Mouse (Mus musculus) MEL (cell line): ENCODE measurements around the gene Dse. TPM values are rescaled to one million over a fixed set of nuclear protein-coding genes. Genes with fewer than 3 reads are reported as not detected.

Experiments used
- DNase-seq: peaks from one replicate; pipeline ENCODE4 v3.0.0; 2011; ENCODE audit warnings: low read depth, low spot score
- H3K27ac ChIP-seq: 2 replicates; pipeline ENCODE4 v1.5.1; 2012; ENCODE audit warnings: low read depth, mild to moderate bottlenecking, control low read depth, low read length, moderate library complexity; ENCODE audit not compliant: control insufficient read depth
- H3K27me3 ChIP-seq, 2 experiments: fragments of 150-350 bp in 1 of 2; sonication (generic) in 1 of 2; 2 replicates each; pipeline ENCODE4 v1.6.1; 2012; ENCODE audit warnings: low read length in 2 of 2, mild to moderate bottlenecking in 2 of 2, improper control_type of control experiment in 1 of 2, moderate library complexity in 1 of 2; ENCODE audit not compliant: insufficient read depth in 2 of 2, control insufficient read depth in 1 of 2
- H3K36me3 ChIP-seq, 2 experiments: 2 replicates each; pipeline ENCODE4 v1.6.1; 2012 to 2014; ENCODE audit warnings: low read length in 2 of 2, improper control_type of control experiment in 1 of 2, inconsistent platforms in 1 of 2, mild to moderate bottlenecking in 1 of 2; ENCODE audit not compliant: insufficient read depth in 2 of 2, control insufficient read depth in 1 of 2
- H3K4me1 ChIP-seq, 2 experiments: fragments of 150-350 bp in 1 of 2; sonication (generic) in 1 of 2; 2 replicates each; pipeline ENCODE4 v1.6.1; 2012; ENCODE audit warnings: low read length in 2 of 2, improper control_type of control experiment in 1 of 2, mild to moderate bottlenecking in 1 of 2; ENCODE audit not compliant: insufficient read depth in 2 of 2, control insufficient read depth in 1 of 2
- H3K4me3 ChIP-seq, 2 experiments: fragments of 150-350 bp in 1 of 2; sonication (generic) in 1 of 2; 2 replicates each; pipeline ENCODE4 v1.5.1; 2012; ENCODE audit warnings: low read depth in 2 of 2, low read length in 2 of 2, mild to moderate bottlenecking in 2 of 2, moderate library complexity in 2 of 2, control low read depth in 1 of 2, improper control_type of control experiment in 1 of 2; ENCODE audit not compliant: control insufficient read depth in 1 of 2, insufficient read depth in 1 of 2
- H3K79me2 ChIP-seq: 2 replicates; pipeline ENCODE4 v1.6.1; 2012; ENCODE audit warnings: mild to moderate bottlenecking, low read length, moderate library complexity; ENCODE audit not compliant: control insufficient read depth, poor library complexity, insufficient read depth
- H3K9ac ChIP-seq: 2 replicates; pipeline ENCODE4 v1.6.1; 2012; ENCODE audit warnings: low read depth, mild to moderate bottlenecking, control low read depth, low read length, moderate library complexity; ENCODE audit not compliant: control insufficient read depth, poor library complexity, severe bottlenecking
- H3K9me3 ChIP-seq: fragments of 150-350 bp; sonication (generic); replicated peaks from 2 replicates; pipeline ENCODE4 v1.6.1; 2012; ENCODE audit warnings: mild to moderate bottlenecking, low read length, improper control_type of control experiment, moderate library complexity; ENCODE audit not compliant: insufficient read depth
- CHD1 ChIP-seq: IDR thresholded peaks from 2 replicates; pipeline ENCODE4 v1.6.1; 2012; ENCODE audit warnings: low read depth, mild to moderate bottlenecking, inconsistent platforms, low read length, improper control_type of control experiment
- CTCF ChIP-seq, 3 experiments: IDR thresholded peaks in 2 of 3; conservative IDR thresholded peaks in 1 of 3; 2 replicates each; pipeline ENCODE4 v1.5.1; 2011 to 2012; ENCODE audit warnings: low read length in 3 of 3, low read depth in 2 of 3, mild to moderate bottlenecking in 2 of 3, improper control_type of control experiment in 1 of 3, inconsistent platforms in 1 of 3, mixed read lengths in 1 of 3, moderate library complexity in 1 of 3; ENCODE audit not compliant: control insufficient read depth in 1 of 3, insufficient read depth in 1 of 3, poor library complexity in 1 of 3, severe bottlenecking in 1 of 3
- JUND ChIP-seq: IDR thresholded peaks from 2 replicates; pipeline ENCODE4 v1.6.1; 2011; ENCODE audit warnings: low read depth, mild to moderate bottlenecking, improper control_type of control experiment, low read length
- KAT2A ChIP-seq: conservative IDR thresholded peaks from 2 replicates; pipeline ENCODE4 v1.6.1; 2012; ENCODE audit warnings: low read depth, low read length, improper control_type of control experiment, inconsistent platforms
- MAX ChIP-seq: IDR thresholded peaks from 2 replicates; pipeline ENCODE4 v1.6.1; 2011; ENCODE audit warnings: low read length, improper control_type of control experiment
- MEF2A ChIP-seq: IDR thresholded peaks from 2 replicates; pipeline ENCODE4 v1.6.1; 2014; ENCODE audit warnings: low read depth, mild to moderate bottlenecking, inconsistent platforms, low read length, improper control_type of control experiment; ENCODE audit not compliant: poor library complexity, insufficient replicate concordance, severe bottlenecking; ENCODE audit errors: extremely low read depth
- MYB ChIP-seq: IDR thresholded peaks from 2 replicates; pipeline ENCODE4 v1.6.1; 2011; ENCODE audit warnings: mild to moderate bottlenecking, low read depth, low read length, improper control_type of control experiment
- MYC ChIP-seq: IDR thresholded peaks from 2 replicates; pipeline ENCODE4 v1.6.1; 2011; ENCODE audit warnings: low read depth, mild to moderate bottlenecking, low read length, improper control_type of control experiment, moderate library complexity
- NELFE ChIP-seq: IDR thresholded peaks from 2 replicates; pipeline ENCODE4 v1.6.1; 2011; ENCODE audit warnings: low read depth, low read length, improper control_type of control experiment
- POLR2A ChIP-seq, 2 experiments: IDR thresholded peaks; 2 replicates each; pipeline ENCODE4 v1.6.1; 2011 to 2012; ENCODE audit warnings: low read length in 2 of 2, mild to moderate bottlenecking in 2 of 2, control low read depth in 1 of 2, improper control_type of control experiment in 1 of 2, low read depth in 1 of 2, moderate library complexity in 1 of 2; ENCODE audit not compliant: control insufficient read depth in 1 of 2, insufficient read depth in 1 of 2, poor library complexity in 1 of 2
- POLR2AphosphoS2 ChIP-seq: IDR thresholded peaks from 2 replicates; pipeline ENCODE4 v1.6.1; 2011; ENCODE audit warnings: low read length, improper control_type of control experiment
- POLR2AphosphoS5 ChIP-seq: IDR thresholded peaks from 2 replicates; pipeline ENCODE4 v1.6.1; 2012; ENCODE audit warnings: low read depth, borderline replicate concordance, mild to moderate bottlenecking, inconsistent platforms, low read length, moderate library complexity, mixed read lengths
- TAL1 ChIP-seq: IDR thresholded peaks from 2 replicates; pipeline ENCODE4 v1.6.1; 2012; ENCODE audit warnings: mild to moderate bottlenecking, inconsistent platforms, low read length, moderate library complexity, mixed read lengths
- UBTF ChIP-seq: IDR thresholded peaks from 2 replicates; pipeline ENCODE4 v1.6.1; 2012; ENCODE audit warnings: low read depth, mild to moderate bottlenecking, inconsistent platforms, low read length, improper control_type of control experiment, moderate library complexity, borderline replicate concordance; ENCODE audit not compliant: insufficient read depth
- USF2 ChIP-seq, 2 experiments: IDR thresholded peaks; 2 replicates each; pipeline ENCODE4 v1.6.1; 2011 to 2012; ENCODE audit warnings: improper control_type of control experiment in 2 of 2, low read length in 2 of 2, borderline replicate concordance in 1 of 2, inconsistent platforms in 1 of 2, low read depth in 1 of 2, mild to moderate bottlenecking in 1 of 2; ENCODE audit not compliant: insufficient read depth in 1 of 2
- ZKSCAN1 ChIP-seq: IDR thresholded peaks from 2 replicates; pipeline ENCODE4 v1.6.1; 2012; ENCODE audit warnings: low read depth, mild to moderate bottlenecking, inconsistent platforms, low read length, improper control_type of control experiment, moderate library complexity
- ZMIZ1 ChIP-seq: IDR thresholded peaks from 2 replicates; pipeline ENCODE4 v1.6.1; 2012; ENCODE audit warnings: low read depth, mild to moderate bottlenecking, inconsistent platforms, low read length, improper control_type of control experiment, moderate library complexity
- ZNF384 ChIP-seq: IDR thresholded peaks from 2 replicates; pipeline ENCODE4 v1.6.1; 2012; ENCODE audit warnings: low read depth, mild to moderate bottlenecking, inconsistent platforms, low read length, improper control_type of control experiment
- polyA plus RNA-seq, 2 experiments: library from polyadenylated mRNA; stranded (reverse) in 1 of 2; unstranded in 1 of 2; fragments of >175 nt in 1 of 2; fragments of >200 nt in 1 of 2; gene quantifications; 2 replicates each; pipeline versions ENCODE4 v1.2.1 to v1.2.4; 2012; ENCODE audit warnings: low replicate concordance in 2 of 2, low read depth in 1 of 2; ENCODE audit not compliant: insufficient read length in 2 of 2, insufficient read depth in 1 of 2, missing spikeins in 1 of 2
- total RNA-seq: library from RNA; depleted of rRNA; stranded (reverse); fragments of 300-350 nt; gene quantifications from 2 replicates; pipeline ENCODE4 v1.2.3, GENCODE M21; 2012

Dse gene
- total and polyA plus RNA-seq, 3 experiments: not detected

GRCm38 (mm10) chr10:34198574-34198973, 8.9 kb downstream of the Dse start:
- Histone ChIP-seq H3K27ac (no peak overlapping the region), H3K36me3 (no peaks in the 10 kb centered on the region), H3K9me3 (no peaks in the 10 kb centered on the region), H3K27me3 (no peaks in the 10 kb centered on the region; a peak in 1 of 4 replicates)
- no peak for TF ChIP-seq MEF2A
- TF ChIP-seq ZNF384: no peak
- no peak for TF ChIP-seq KAT2A
- no peak for TF ChIP-seq MYB
- TF ChIP-seq, all 39 proteins: peak for 0
- no peak for DNase-seq
- Histone ChIP-seq H3K4me3 (no peak overlapping the region), H3K79me2 (no peaks in the 10 kb centered on the region), H3K4me1 (no peaks in the 10 kb centered on the region), H3K9ac (no peak overlapping the region)

- H3K27ac ChIP-seq: no peak overlapping the region
- H3K36me3 ChIP-seq: no peaks in the 10 kb centered on the region
- no peak overlapping the region for H3K4me3 ChIP-seq
- no peaks in the 10 kb centered on the region for H3K79me2 ChIP-seq
- no peaks in the 10 kb centered on the region; a peak in 1 of 4 replicates for H3K27me3 ChIP-seq
- H3K4me1 ChIP-seq: no peaks in the 10 kb centered on the region
- DNase-seq: peak; percentile 41
- no peaks in the 10 kb centered on the region for H3K9me3 ChIP-seq
- TF ChIP-seq POLR2AphosphoS2 (no peak), ZKSCAN1 (no peak), MAX (no peak), UBTF (no peak), ZNF384 (no peak), ZMIZ1 (no peak), POLR2AphosphoS5 (no peak), NELFE (no peak), KAT2A (no peak)
- no peak overlapping the region for H3K9ac ChIP-seq
These were observed 9.5 kb downstream of the Dse start for GRCm38 (mm10) chr10:34198061-34198460.

GRCm38 (mm10) chr10:34197269-34197668, 10.2 kb downstream of the Dse start:
- Histone ChIP-seq H3K27me3 (no peaks in the 10 kb centered on the region; a peak in 1 of 4 replicates), H3K27ac (no peak overlapping the region), H3K9me3 (no peaks in the 10 kb centered on the region), H3K79me2 (no peaks in the 10 kb centered on the region), H3K4me1 (no peaks in the 10 kb centered on the region), H3K4me3 (no peak overlapping the region), H3K9ac (no peak overlapping the region), H3K36me3 (no peaks in the 10 kb centered on the region)
- no peak for DNase-seq
- TF ChIP-seq POLR2A (IDR thresholded peaks at IDR 0.05; ENCODE audit: control insufficient read depth in 1 of 2, insufficient read depth in 1 of 2, low read depth in 1 of 2, low read length in 2 of 2, poor library complexity in 1 of 2) (no peak), MYC (no peak), CHD1 (no peak), JUND (no peak), TAL1 (no peak), CTCF (IDR thresholded peaks at IDR 0.05 in 2 of 3, conservative IDR thresholded peaks at IDR 0.05 in 1 of 3; ENCODE audit: control insufficient read depth in 1 of 3, insufficient read depth in 1 of 3, low read depth in 2 of 3, low read length in 3 of 3, poor library complexity in 1 of 3, severe bottlenecking in 1 of 3) (no peak), USF2 (IDR thresholded peaks at IDR 0.05; ENCODE audit: borderline replicate concordance in 1 of 2, insufficient read depth in 1 of 2, low read depth in 1 of 2, low read length in 2 of 2) (no peak)
- TF ChIP-seq, all 39 proteins: peak for 0
